25 mouse cellular contexts compared by ENCODE assay signal in the genomic region with DNA sequence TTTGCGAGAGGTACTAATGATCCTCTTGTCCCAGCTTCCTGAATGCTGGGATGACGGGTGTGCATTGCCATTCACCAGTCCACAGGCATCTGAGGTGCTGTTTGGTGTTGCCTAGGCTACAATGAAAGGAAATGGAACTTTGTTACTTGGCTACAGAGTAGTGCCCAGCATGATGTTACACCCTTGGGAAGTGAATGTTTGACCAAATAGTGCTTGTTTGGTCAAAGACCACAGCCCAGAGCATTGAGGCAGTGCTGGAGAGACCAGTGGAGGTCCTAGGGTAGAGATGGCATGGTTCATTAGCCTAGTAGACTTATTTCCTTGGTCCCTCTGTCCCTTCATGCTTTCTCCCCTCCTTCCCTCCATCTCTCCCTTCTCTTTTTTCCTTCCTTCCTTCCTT.
DNase-seq lines count a peak whose midpoint lies in the region; ATAC-seq and TF ChIP-seq lines count a peak whose summit lies in the region.
"Had no signal": no experiment of that assay in that cellular context is flagged by ENCODE, and none has a peak within 500 bp of the region (broad histone marks: within the 10 kb centered on the region; RNA-seq: fewer than 3 reads in every experiment).

No protein-coding gene starts in this region.

- H3K9me3 ChIP-seq in kidney, embryonic 16.5 days (ENCODE audit: low read length) = no peaks in the 10 kb centered on the region
- H3K9me3 ChIP-seq: embryonic facial prominence, embryonic 12.5 days; embryonic facial prominence, embryonic 15.5 days; forebrain, embryonic 15.5 days; G1E; heart, embryonic 13.5 days; hindbrain, embryonic 12.5 days; hindbrain, embryonic 15.5 days had no signal

- H3K4me3 ChIP-seq in kidney, adult 2 months (ENCODE audit: insufficient read depth, low read depth, low read length) = no peak overlapping the region
- no peak overlapping the region for H3K4me3 ChIP-seq in kidney, embryonic 16.5 days (ENCODE audit: low read length)
- H3K4me3 ChIP-seq: embryonic facial prominence, embryonic 12.5 days; embryonic facial prominence, embryonic 15.5 days; forebrain, embryonic 15.5 days; heart, embryonic 13.5 days; hindbrain, embryonic 12.5 days; hindbrain, embryonic 15.5 days had no signal

- H3K9ac ChIP-seq in kidney, embryonic 16.5 days (replicated peaks; ENCODE audit: low read length) = no peak overlapping the region
- H3K9ac ChIP-seq: embryonic facial prominence, embryonic 12.5 days; embryonic facial prominence, embryonic 15.5 days; forebrain, embryonic 15.5 days; heart, embryonic 13.5 days; hindbrain, embryonic 12.5 days; hindbrain, embryonic 15.5 days had no signal

- WGBS in kidney, adult 2 months = 58% methylated on average over 2 of the region's 2 CpGs
- WGBS in kidney, embryonic 16.5 days = 52% methylated on average over 2 of the region's 2 CpGs

- TF ChIP-seq CTCF in kidney, adult 2 months (conservative IDR thresholded peaks at IDR 0.05; ENCODE audit: insufficient read depth, insufficient read length, low read depth, low read length) = no peak
- no peak for TF ChIP-seq CTCF in brain, embryonic 14.5 days (IDR thresholded peaks at IDR 0.05; ENCODE audit: borderline replicate concordance, extremely low read depth, insufficient read depth, insufficient read length)

- no peaks in the 10 kb centered on the region for H3K36me3 ChIP-seq in kidney, adult 2 months (ENCODE audit: control insufficient read depth, insufficient read depth, low read length)
- no peaks in the 10 kb centered on the region for H3K36me3 ChIP-seq in kidney, embryonic 16.5 days (ENCODE audit: insufficient read depth, low read length)
- H3K36me3 ChIP-seq: embryonic facial prominence, embryonic 12.5 days; embryonic facial prominence, embryonic 15.5 days; forebrain, embryonic 15.5 days; G1E; heart, embryonic 13.5 days; hindbrain, embryonic 12.5 days; hindbrain, embryonic 15.5 days had no signal

- no peak for TF ChIP-seq POLR2A in kidney, adult 2 months (IDR thresholded peaks at IDR 0.05; ENCODE audit: low read depth, low read length)
- TF ChIP-seq POLR2A in brain, embryonic 14.5 days (IDR thresholded peaks at IDR 0.05; ENCODE audit: borderline replicate concordance, extremely low read depth, insufficient read depth, insufficient read length, poor library complexity, severe bottlenecking) = no peak

- peaks cover 7% of the 10 kb centered on the region; the same call in 1 of the 2 replicates for H3K4me1 ChIP-seq in kidney, adult 2 months (ENCODE audit: control insufficient read depth, insufficient read depth, low read length)
- no peaks in the 10 kb centered on the region for H3K4me1 ChIP-seq in kidney, embryonic 16.5 days (ENCODE audit: insufficient read depth, low read length)
- H3K4me1 ChIP-seq: embryonic facial prominence, embryonic 12.5 days; embryonic facial prominence, embryonic 15.5 days; hindbrain, embryonic 12.5 days; hindbrain, embryonic 15.5 days had no signal

- H3K27me3 ChIP-seq in kidney, adult 2 months (replicated peaks; ENCODE audit: control insufficient read depth, insufficient read depth, low read length) = no peaks in the 10 kb centered on the region
- H3K27me3 ChIP-seq in kidney, embryonic 16.5 days (ENCODE audit: insufficient read depth, low read length) = no peaks in the 10 kb centered on the region
- H3K27me3 ChIP-seq: CH12.LX; embryonic facial prominence, embryonic 12.5 days; embryonic facial prominence, embryonic 15.5 days; forebrain, embryonic 15.5 days; heart, embryonic 13.5 days; hindbrain, embryonic 12.5 days; hindbrain, embryonic 15.5 days; Patski had no signal

- intact Hi-C loops in heart, postnatal 36 days (cut with DNase I) = no loop called here

- no peak for ATAC-seq in kidney, embryonic 16.5 days (ENCODE audit: low FRiP score, low TSS enrichment)
- ATAC-seq: forebrain, embryonic 15.5 days; Patski had no signal

- DNase-seq in heart, adult 11 months = peak; percentile 41
- DNase-seq in heart, postnatal 36 days = no peak
- peak; percentile 79 for DNase-seq in kidney, adult 2 months
- no peak for DNase-seq in kidney, adult 18-20 months
- peak; percentile 23 to 62 for DNase-seq in kidney, postnatal 36 days
- DNase-seq in brain, embryonic 14.5 days (ENCODE audit: low read depth) = peak; percentile 27
- DNase-seq: adrenal gland, postnatal 10 days; adrenal gland, postnatal 36 days; B cell, adult 2 months; cerebellum, adult 11 months; cerebellum, adult 9-11 months; cerebellum, postnatal 25 days; gastrocnemius, postnatal 10 days; gastrocnemius, postnatal 36 days; heart, postnatal 14 days had no signal

- no peak overlapping the region for H3K4me2 ChIP-seq in kidney, embryonic 16.5 days (replicated peaks; ENCODE audit: low read depth, low read length)
- H3K4me2 ChIP-seq: embryonic facial prominence, embryonic 12.5 days; embryonic facial prominence, embryonic 15.5 days; forebrain, embryonic 15.5 days; heart, embryonic 13.5 days; hindbrain, embryonic 12.5 days; hindbrain, embryonic 15.5 days had no signal

- H3K27ac ChIP-seq in kidney, adult 2 months (ENCODE audit: insufficient read depth, low read depth, low read length) = peak overlapping the region; percentile 35; the same call in 1 of the 2 replicates
- no peak overlapping the region for H3K27ac ChIP-seq in kidney, embryonic 16.5 days (ENCODE audit: low read length)
- H3K27ac ChIP-seq: embryonic facial prominence, embryonic 12.5 days; embryonic facial prominence, embryonic 15.5 days; forebrain, embryonic 15.5 days; heart, embryonic 13.5 days; hindbrain, embryonic 12.5 days; hindbrain, embryonic 15.5 days had no signal

Comparison
In these comparisons a context has a peak if more than half of its experiments do, and no peak if none do; other contexts are left out.
1. DNase-seq: peak in heart, adult 11 months (single experiment), kidney, adult 2 months (single experiment), kidney, postnatal 36 days (2 of 2) and brain, embryonic 14.5 days (single experiment); none in heart, postnatal 36 days (0 of 2) and kidney, adult 18-20 months (single experiment).